Comparison of ENCODE assay signal across 20 mouse cellular contexts in genomic region chr10:109641806-109642205, GRCm38 (mm10).
"Had no signal": no experiment of that assay in that cellular context is flagged by ENCODE, and none has a peak within 500 bp of the region (broad histone marks: within the 10 kb centered on the region; RNA-seq: fewer than 3 reads in every experiment).

No protein-coding gene starts in this region.

- H3K4me3 ChIP-seq: kidney, embryonic 15.5 days; limb, embryonic 10.5 days; limb, embryonic 13.5 days; liver, embryonic 12.5 days; liver, embryonic 15.5 days had no signal

- H3K9me3 ChIP-seq: kidney, embryonic 15.5 days; limb, embryonic 10.5 days; limb, embryonic 13.5 days; liver, embryonic 15.5 days had no signal

- H3K9ac ChIP-seq: kidney, embryonic 15.5 days; limb, embryonic 13.5 days; liver, embryonic 12.5 days; liver, embryonic 15.5 days had no signal

- H3K36me3 ChIP-seq: kidney, embryonic 15.5 days; limb, embryonic 10.5 days; limb, embryonic 13.5 days; liver, embryonic 12.5 days; liver, embryonic 15.5 days had no signal

- H3K4me1 ChIP-seq: kidney, embryonic 15.5 days; limb, embryonic 10.5 days; limb, embryonic 13.5 days; liver, embryonic 12.5 days; liver, embryonic 15.5 days had no signal

- DNase-seq: kidney, adult 11 months; kidney, adult 8-10 months; kidney, postnatal 10 days; kidney, postnatal 36 days; liver; lung, adult 2 months; lung, postnatal 14 days; lung, postnatal 4 days; midbrain, embryonic 14.5 days; right cerebral cortex, postnatal 4 days; thymus, adult 2 months; thymus, postnatal 14 days; thymus, postnatal 4 days had no signal

- ATAC-seq: liver, embryonic 12.5 days had no signal

- H3K27ac ChIP-seq: kidney, embryonic 15.5 days; limb, embryonic 10.5 days; limb, embryonic 13.5 days; liver, embryonic 12.5 days; liver, embryonic 15.5 days; stomach, postnatal 0 days had no signal

- H3K27me3 ChIP-seq: kidney, embryonic 15.5 days; limb, embryonic 13.5 days; liver, embryonic 12.5 days; liver, embryonic 15.5 days had no signal

- H3K4me2 ChIP-seq: kidney, embryonic 15.5 days; limb, embryonic 13.5 days; liver, embryonic 12.5 days; liver, embryonic 15.5 days; midbrain, embryonic 11.5 days had no signal
